Mouse (Mus musculus): ENCODE data around the gene Lbx2.

The Lbx2 gene

DNA sequence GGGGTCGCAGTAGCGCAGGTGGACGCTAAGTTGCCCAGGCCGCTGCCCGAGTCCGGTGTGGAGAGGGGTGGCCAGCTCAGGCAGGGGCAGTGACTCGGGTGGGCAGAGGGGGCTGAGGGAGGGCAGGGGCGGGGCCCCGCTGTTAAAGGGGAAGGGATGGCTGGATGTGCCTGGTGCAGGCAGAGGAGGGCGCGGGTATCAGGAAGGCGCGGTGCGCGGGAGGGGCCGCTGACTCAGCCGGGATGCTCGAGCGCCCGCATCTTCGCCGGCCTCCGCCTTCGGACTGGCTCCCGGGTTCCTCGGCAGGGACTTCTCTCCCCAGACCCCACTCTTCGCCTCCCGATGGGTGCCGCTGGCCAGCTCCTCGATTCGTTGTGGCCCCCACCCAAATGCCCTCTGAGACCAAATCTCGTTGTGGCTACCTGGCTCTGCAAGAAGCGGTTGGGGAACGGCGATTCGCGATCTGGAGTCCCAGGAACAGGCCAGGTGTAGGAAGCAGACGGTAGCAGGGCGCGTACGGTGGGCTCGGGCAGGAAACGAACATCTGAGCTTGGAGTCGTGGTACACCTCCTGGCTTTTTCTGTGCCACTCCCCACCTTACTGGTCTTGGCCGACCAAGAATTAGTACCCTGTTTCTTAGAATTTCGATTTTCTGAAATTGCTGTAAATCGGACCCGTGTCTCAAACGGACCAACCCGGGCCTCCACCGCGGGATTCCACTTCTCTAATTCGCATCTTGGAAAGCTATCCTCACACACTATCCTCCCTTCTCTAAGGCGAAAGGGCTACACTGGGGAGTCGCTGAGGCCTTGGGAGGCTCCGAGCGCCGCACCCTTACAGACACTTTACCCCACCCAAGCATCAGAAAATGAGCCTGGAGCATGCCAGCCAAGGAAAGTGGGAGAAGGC is 15.6 kb upstream of the Lbx2 start:
- DNase-seq (ENCODE audit: low spot score in 2 of 2): no peak

- no peak for DNase-seq (ENCODE audit: low spot score in 2 of 2)
These were observed 14.9 kb upstream of the Lbx2 start for GRCm38 (mm10) chr6:83071220-83071619.

- DNase-seq (ENCODE audit: low spot score in 2 of 2): no peak
These were observed 11.2 kb upstream of the Lbx2 start for GRCm38 (mm10) chr6:83074979-83075378.

- DNase-seq (ENCODE audit: low spot score in 2 of 2): peak in 1 of 2 experiments; percentile 41
These were observed 8.4 kb upstream of the Lbx2 start, which contains the start of gene Pcgf1 for GRCm38 (mm10) chr6:83077630-83078323. Pcgf1 (plus strand) TSS chr6:83077869.

GRCm38 (mm10) chr6:83078324-83078858 is 7.8 kb upstream of the Lbx2 start:
- peak; percentile 96 to 100 for DNase-seq (ENCODE audit: low spot score in 2 of 2)

- DNase-seq (ENCODE audit: low spot score in 2 of 2): no peak
These were observed 6.0 kb upstream of the Lbx2 start for GRCm38 (mm10) chr6:83080210-83080609.

GRCm38 (mm10) chr6:83083497-83083896 is 2.7 kb upstream of the Lbx2 start:
- DNase-seq (ENCODE audit: low spot score in 2 of 2): no peak

- no peak for DNase-seq (ENCODE audit: low spot score in 2 of 2)
These were observed 1.7 kb upstream of the Lbx2 start for GRCm38 (mm10) chr6:83084477-83084876.

- DNase-seq (ENCODE audit: low spot score in 2 of 2): no peak
These were observed 1.2 kb downstream of the Lbx2 start for GRCm38 (mm10) chr6:83087205-83087925.

DNA sequence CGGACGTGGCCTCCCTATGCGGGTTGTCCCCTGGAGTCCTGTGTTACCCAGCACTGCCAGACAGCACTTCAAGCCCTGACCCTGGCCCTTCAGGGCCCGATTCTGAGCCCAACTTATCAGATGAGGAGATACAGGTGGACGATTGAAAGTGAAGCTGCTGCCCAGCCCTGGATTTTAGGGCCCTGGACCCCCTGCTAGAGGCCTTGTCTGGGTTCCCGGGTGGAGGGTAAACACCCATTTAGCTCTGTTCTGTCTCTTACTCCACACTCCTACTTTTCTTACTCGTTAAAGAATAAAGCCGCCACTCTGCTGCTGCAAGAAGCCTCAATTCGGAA is 1.7 kb downstream of the Lbx2 start:
- no peak for DNase-seq (ENCODE audit: low spot score in 2 of 2)

GRCm38 (mm10) chr6:83092416-83093127 is 6.4 kb downstream of the Lbx2 start:
- DNase-seq (ENCODE audit: low spot score in 2 of 2): no peak

DNA sequence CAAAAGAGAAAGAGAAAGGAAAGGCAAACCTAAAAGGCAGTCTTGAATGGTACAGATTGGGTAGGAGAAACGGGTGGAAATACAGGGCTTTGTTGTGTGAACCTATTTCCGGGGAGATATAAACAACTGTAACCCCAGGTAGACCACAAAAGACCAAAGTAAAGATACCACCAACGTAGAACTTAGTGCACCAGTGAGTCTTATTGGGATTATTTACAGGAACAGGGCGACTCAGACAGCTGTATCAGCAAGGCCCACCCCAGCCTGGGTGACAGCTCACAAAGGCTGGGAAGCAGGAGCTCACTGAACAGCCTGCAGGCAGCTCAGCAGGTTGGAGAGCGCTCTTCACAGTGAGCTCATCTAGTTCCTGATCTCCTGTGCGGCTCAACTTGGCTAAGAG is 9.8 kb downstream of the Lbx2 start:
- DNase-seq (ENCODE audit: low spot score in 2 of 2): no peak

DNA sequence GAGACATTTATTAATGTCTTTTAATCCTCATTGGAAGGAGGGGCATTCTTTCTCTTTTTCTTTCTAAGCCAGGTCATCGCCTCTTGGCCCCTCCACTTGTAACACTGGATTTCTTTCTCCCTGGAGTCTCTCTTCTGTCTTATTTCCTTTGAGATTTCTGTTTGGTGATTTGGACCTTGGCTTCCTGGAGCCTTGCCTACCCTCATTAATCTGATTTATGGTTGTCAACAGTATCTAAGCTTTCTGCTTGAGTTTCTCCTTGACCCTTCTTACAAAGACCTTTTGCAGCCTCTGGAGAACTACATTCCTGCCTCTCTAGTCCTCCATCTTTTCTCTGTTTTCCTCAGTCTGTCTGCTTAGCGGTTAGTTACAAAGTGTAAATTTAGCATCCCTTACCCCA is 12.2 kb downstream of the Lbx2 start:
- DNase-seq (ENCODE audit: low spot score in 2 of 2): no peak

- peak; percentile 84 to 87 for DNase-seq (ENCODE audit: low spot score in 2 of 2)
These were observed 15.1 kb downstream of the Lbx2 start, which contains the start of the genes Ccdc142 and Gm42688 for GRCm38 (mm10) chr6:83101316-83101687. Ccdc142 (plus strand) TSS chr6:83101601. Gm42688 (plus strand) TSS chr6:83101617.

- DNase-seq (ENCODE audit: low spot score in 2 of 2): no peak
These were observed 15.8 kb downstream of the Lbx2 start for GRCm38 (mm10) chr6:83101688-83102556.

DNA sequence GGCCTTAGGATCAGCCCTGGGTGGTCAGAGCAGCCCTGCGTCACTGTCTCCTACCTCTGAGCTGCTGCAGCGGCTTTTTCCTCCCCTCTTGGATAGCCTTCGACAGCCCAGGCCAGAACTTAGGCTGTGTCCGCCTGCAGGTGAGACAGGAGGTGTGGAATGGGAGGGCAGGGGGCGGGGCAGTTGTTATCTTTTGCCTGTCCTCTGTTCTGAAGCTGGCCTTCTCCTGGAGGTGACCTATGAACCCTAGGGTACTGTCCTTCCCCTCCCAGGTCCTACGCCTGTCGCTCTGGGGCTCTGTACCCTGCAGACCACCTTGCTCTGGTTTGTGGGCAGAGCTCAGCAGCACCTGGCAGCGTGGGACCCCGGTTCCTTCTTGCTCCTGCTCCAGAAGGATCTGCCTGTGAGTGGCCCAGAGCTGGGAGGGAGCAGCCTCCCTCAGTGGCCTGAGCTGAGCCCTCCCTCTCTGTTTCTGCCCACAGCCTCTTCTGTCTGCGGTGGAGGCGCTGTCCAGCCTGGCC is 17.0 kb downstream of the Lbx2 start:
- DNase-seq (ENCODE audit: low spot score in 2 of 2): no peak

- DNase-seq (ENCODE audit: low spot score in 2 of 2): no peak
These were observed 18.0 kb downstream of the Lbx2 start for GRCm38 (mm10) chr6:83104158-83104557.

- DNase-seq (ENCODE audit: low spot score in 2 of 2): no peak
These were observed 21.6 kb downstream of the Lbx2 start for GRCm38 (mm10) chr6:83107566-83108400.

All from frontal cortex, postnatal 14 days (tissue).